Mouse (Mus musculus) bone marrow macrophage, adult 2 months (primary cell): ENCODE measurements around the gene Ms4a13.
"Not testable (repeated sequence)": the region's sequence is repeated elsewhere in the genome, so short reads cannot be mapped to it uniquely, and the experiment has no call there.

Experiments used
- CTCF ChIP-seq: IDR thresholded peaks from 2 replicates; pipeline ENCODE4 v1.5.1; 2012; ENCODE audit warnings: low read depth, mild to moderate bottlenecking, low read length, moderate library complexity
- POLR2A ChIP-seq: IDR thresholded peaks from 2 replicates; pipeline ENCODE4 v1.6.1; 2012; ENCODE audit warnings: mild to moderate bottlenecking, low read depth, low read length, borderline replicate concordance

DNA sequence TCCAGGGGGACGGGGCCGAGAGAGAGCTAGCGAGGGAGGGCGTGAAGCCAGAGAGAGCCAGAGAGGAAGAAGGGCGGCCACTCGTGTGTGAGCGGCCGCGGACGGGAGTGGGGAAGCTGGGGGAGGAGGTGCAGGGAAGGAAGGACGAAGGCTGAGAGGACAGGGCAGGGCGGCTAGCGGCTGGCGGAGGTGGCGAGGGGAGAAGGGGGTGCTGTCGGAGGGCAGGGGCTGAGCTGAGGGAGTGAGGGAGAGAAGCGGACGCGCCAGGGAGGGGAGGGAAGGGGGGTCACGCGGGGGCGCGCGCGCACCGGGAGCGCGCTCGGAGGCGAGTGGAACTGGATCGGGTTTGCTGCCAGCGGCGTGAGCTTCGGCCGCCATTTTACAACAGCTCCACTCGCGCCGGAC is 75.5 kb downstream of the Ms4a13 start:
- not testable (repeated sequence) for TF ChIP-seq POLR2A, CTCF
